Mouse (Mus musculus): ENCODE data around the gene Bglap3. TPM values are rescaled to one million over a fixed set of nuclear protein-coding genes. Genes with fewer than 3 reads are reported as not detected.

The Bglap3 gene
- total RNA-seq (2023): not detected

DNA sequence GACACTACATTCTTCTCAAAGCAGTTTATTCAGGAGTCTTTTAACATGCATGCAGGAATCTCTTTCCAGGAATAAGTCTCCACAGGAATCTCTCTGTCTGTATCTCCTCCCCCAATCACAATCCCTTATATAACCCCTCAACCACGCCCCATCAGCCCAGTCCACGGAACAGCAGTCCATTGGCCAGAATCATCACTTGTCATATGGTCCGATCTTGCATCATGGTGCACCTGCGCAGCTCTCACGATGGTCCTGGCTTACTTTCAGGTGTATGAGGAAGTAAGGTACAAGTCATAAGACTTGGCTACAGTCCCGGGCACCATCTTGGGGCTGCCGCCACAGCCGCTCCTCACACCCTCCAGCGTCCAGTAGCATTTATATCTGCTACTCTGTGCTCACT, at the start of gene Bglap3:
Gene Bglap3, minus strand, starts transcription at position 101 of the 400 bp plus-strand sequence.

DNA sequence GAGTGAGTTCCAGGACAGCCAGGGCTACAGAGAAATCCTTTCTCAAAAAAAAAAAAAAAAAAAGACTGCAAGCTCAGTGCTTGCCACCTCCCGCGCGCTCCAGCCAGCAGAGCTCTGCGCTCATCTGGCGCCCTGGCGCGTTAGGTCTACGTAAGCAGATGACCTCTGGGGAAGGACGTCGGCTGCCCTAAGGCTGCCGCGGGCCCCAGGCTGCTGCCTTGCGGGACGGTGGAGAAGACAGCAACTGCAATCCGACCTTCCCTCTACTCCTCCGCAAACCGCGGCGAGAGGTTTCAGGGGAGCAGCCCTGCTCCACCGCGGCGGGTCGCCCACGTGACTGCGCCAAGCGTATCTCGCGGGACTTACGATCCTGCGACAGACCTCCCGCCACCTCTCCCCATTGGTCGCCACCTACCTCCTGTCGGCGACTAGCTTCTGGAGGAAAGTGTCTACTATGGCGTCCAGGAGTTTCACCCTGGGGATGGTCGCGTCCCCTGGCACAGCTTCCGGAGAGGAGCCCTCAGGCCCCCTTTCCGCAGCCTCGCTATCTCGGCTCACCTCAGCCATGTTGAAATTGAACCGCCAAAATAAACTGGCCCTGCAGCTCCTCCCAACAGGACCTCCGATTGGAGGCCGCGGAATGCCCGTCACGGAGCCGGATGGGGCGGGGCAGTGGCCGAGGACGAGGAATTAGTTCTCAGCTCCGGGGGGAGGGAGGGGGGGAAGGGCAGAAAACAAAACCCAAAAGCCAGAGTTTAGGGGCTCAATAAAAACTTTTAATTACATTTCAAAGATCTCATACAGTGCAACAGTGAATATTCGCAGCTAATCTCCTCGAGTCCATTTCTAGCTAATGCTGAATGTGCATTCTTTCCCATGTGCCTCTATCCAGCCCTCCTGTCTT, 37.5 kb upstream of the Bglap3 start, which contains the start of gene Pmf1:
Gene Pmf1, minus strand, starts transcription at position 591 of the 904 bp plus-strand sequence.

DNA sequence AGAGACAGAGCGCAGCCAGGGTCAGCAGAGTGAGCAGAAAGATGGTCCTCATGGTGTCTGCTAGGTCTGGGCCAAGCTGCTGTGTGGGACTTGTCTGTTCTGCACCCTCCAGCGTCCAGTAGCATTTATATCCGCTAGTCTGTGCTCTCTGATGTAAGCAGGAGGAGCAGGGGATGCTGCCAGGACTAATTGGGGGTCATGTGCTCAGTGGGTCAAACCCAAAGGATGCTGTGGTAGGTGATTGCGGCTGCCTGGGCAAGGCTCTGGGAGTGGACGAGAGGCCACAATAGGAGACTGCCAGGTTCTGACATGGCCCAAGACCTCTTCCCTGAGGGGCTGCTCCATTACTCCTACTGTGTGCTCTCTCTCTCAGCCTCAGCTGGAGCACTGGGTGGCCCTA, 11.8 kb upstream of the Bglap3 start, which contains the start of gene Bglap:
Gene Bglap, minus strand, starts transcription at position 101 of the 400 bp plus-strand sequence.

DNA sequence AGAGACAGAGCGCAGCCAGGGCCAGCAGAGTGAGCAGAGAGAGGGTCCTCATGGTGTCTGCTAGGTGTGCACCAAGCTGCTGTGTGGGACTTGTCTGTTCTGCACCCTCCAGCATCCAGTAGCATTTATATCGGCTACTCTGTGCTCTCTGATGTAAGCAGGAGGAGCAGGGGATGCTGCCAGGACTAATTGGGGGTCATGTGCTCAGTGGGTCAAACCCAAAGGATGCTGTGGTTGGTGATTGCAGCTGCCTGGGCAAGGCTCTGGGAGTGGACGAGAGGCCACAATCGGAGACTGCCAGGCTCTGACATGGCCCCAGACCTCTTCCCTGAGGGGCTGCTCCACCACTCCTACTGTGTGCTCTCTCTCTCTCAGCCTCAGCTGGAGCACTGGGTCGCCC, 6.1 kb upstream of the Bglap3 start, which contains the start of gene Bglap2:
Gene Bglap2, minus strand, starts transcription at position 101 of the 400 bp plus-strand sequence.

DNA sequence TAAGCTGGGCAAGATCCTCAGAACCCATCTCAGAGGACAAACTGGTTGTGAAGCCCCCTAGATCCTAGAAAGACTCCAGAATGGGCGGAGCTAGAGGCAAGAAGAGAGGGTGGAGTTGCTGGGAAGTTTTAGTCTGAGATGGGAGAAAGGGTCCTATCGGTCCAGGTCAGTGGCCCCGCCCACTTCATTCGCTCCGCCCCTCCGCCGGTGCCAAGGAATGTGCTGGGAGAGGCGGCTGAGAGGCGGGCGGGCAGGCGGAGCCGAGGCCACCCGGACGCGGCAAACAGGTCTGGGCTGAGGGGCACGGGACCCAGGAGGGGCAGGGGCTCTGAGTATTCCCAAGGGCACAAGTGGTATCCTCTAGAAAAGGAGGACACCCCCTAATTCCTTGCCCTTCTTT, 8.2 kb downstream of the Bglap3 start, which contains the start of gene Paqr6:
Gene Paqr6, plus strand, starts transcription at position 248 of the 400 bp plus-strand sequence.

DNA sequence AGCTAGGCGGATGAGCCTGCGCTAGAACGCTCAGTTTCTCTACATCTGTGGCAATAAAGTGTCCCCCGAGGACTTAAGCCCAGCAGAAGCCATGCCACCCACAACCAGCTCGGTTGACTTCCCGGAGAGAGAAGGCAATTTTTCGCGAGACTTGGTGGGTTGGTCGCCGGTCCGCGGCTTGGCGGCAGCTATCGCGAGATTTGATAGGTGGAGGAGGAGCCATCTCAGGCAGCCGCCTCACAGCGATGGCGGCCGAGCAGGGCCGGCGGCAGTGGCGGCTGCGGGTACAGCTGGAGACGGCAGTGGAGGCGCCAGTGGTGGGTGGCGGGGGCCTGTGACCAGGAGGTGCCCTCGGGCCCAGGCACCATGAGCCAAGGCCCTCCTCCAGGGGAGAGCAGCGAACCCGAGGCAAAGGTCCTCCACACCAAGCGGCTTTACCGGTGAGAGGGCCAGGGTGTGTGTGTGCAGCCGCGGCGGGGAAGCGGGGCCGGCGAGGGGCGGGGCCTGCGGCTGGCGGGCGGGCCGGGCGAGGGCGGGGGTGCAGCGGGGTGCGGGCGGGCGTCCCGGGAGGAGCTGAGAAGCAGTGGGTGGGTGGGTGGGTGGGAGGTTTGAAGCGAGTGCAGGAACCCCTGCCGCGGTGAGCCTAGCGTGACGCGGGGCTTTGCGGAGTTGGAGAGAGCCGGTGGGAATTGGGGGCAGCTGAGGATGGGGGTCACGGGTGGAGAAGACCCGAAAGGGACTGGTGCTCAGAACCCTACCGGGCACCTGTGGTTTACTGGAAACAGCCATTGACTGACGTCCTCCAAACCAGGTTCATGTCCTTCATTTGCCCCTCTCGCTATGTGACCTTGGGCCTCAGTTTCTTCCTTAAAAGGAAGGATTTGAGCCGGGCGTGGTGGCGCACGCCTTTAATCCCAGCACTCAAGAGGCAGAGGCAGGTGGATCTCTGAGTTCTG, 36.2 kb downstream of the Bglap3 start, which contains the start of the genes Tmem79 and Smg5:
Gene Tmem79, minus strand, starts transcription at position 91 of the 956 bp plus-strand sequence.
Gene Smg5, plus strand, starts transcription at position 203 of the 956 bp plus-strand sequence.

DNA sequence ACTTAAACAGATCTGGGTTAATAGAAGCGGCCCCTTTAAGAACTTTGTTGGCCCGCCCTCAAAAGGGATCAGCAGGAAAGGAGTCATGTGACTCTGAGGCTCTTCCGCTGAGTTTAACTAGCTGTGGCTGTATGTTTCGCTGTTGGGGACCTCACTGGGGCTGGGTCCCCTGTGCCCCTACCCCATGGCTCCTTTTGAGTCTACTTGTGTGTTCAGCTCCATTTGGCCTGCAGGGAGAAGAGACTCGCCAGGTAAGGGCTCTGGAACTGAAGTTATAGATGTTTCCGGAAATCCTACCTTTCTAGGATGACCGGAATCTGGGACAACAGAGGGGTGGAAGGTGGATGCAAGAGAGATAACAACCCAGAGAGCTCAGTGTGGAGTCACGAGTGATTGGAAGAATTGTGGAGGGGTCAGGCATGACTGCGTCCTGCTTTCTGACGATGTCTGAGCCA, 47.6 kb downstream of the Bglap3 start, which contains the start of gene Glmp:
Gene Glmp, plus strand, starts transcription at position 73 of the 455 bp plus-strand sequence.

Other genes with a start within 250 kb of the Bglap3 start
- gene Mef2d, start 230.4 kb downstream of the Bglap3 start, total RNA-seq (2023): 100 to 1,000 TPM; 186 to 217 TPM
- not detected for gene Rhbg, start 118.0 kb downstream of the Bglap3 start, total RNA-seq (2023)
- not detected for gene Gm38392, start 85.5 kb downstream of the Bglap3 start, total RNA-seq (2023)
- 1 to 10 TPM; 2.0 to 4.0 TPM for gene Tsacc, start 75.7 kb downstream of the Bglap3 start, total RNA-seq (2023)
- 10 to 100 TPM; 84.3 to 89.1 TPM for gene Cct3, start 75.6 kb downstream of the Bglap3 start, total RNA-seq (2023)
- 100 to 1,000 TPM; 149 to 189 TPM for gene Glmp, start 47.7 kb downstream of the Bglap3 start, total RNA-seq (2023)
- gene Tmem79, start 36.6 kb downstream of the Bglap3 start, total RNA-seq (2023): 1 to 10 TPM; 1.6 to 1.8 TPM
- 10 to 100 TPM; 50.9 to 65.4 TPM for gene Smg5, start 36.5 kb downstream of the Bglap3 start, total RNA-seq (2023)
- 1 to 10 TPM in 1 of 2 experiments, under 1 TPM in 1; 0.52 to 1.2 TPM for gene Paqr6, start 8.2 kb downstream of the Bglap3 start, total RNA-seq (2023)
- gene Bglap2, start 6.0 kb upstream of the Bglap3 start, total RNA-seq (2023): not detected
- not detected for gene Bglap, start 11.7 kb upstream of the Bglap3 start, total RNA-seq (2023)
- gene Pmf1, start 37.6 kb upstream of the Bglap3 start, total RNA-seq (2023): 10 to 100 TPM; 16.0 to 24.7 TPM
- gene Slc25a44, start 52.4 kb upstream of the Bglap3 start, total RNA-seq (2023): 10 to 100 TPM; 19.8 to 20.4 TPM
- 100 to 1,000 TPM; 178 to 194 TPM for gene Sema4a, start 88.4 kb upstream of the Bglap3 start, total RNA-seq (2023)
- 10 to 100 TPM; 34.2 to 38.3 TPM for gene Lmna, start 137.2 kb upstream of the Bglap3 start, total RNA-seq (2023)
- gene Mex3a, start 159.7 kb upstream of the Bglap3 start, total RNA-seq (2023): under 1 TPM; 0.15 to 0.29 TPM
- not detected for gene Rab25, start 175.6 kb upstream of the Bglap3 start, total RNA-seq (2023)
- 10 to 100 TPM; 87.8 to 98.3 TPM for gene Lamtor2, start 180.3 kb upstream of the Bglap3 start, total RNA-seq (2023)
- 10 to 100 TPM; 28.1 to 31.2 TPM for gene Ubqln4, start 181.0 kb upstream of the Bglap3 start, total RNA-seq (2023)
- gene Ssr2, start 203.1 kb upstream of the Bglap3 start, total RNA-seq (2023): 100 to 1,000 TPM in 1 of 2 experiments, 10 to 100 TPM in 1; 97.9 to 109 TPM
- gene Arhgef2, start 233.2 kb upstream of the Bglap3 start, total RNA-seq (2023): 100 to 1,000 TPM; 325 to 357 TPM

All from monocyte, adult 59 days (primary cell).